Mouse (Mus musculus) midbrain, postnatal 0 days (tissue): ENCODE results near the gene Fos. TPM values are rescaled to one million over a fixed set of nuclear protein-coding genes. Genes with fewer than 3 reads are reported as not detected.

Experiments used
- ATAC-seq: fragments of 200-750 bp; cut with Nextera tagmentation; 2 replicates; pipeline ENCODE4 v1.8.0; 2017; ENCODE audit warnings: moderate number of reproducible peaks, mild to moderate bottlenecking, moderate TSS enrichment, moderate library complexity; ENCODE audit not compliant: low FRiP score
- DNase-seq: peaks from one replicate; pipeline ENCODE4 v3.0.0-alpha.2; 2015; ENCODE audit warnings: low spot score
- H3K27ac ChIP-seq: fragments of 300-500 bp; sonication (generic); 2 replicates; pipeline ENCODE4 v1.5.1; 2014; ENCODE audit warnings: low read depth, mild to moderate bottlenecking, low read length, mixed read lengths
- H3K27me3 ChIP-seq: fragments of 300-500 bp; sonication (generic); 2 replicates; pipeline ENCODE4 v1.6.1; 2014; ENCODE audit warnings: low read length, control low read depth, mixed read lengths; ENCODE audit not compliant: insufficient read depth
- H3K36me3 ChIP-seq: fragments of 300-500 bp; sonication (generic); 2 replicates; pipeline ENCODE4 v1.6.1; 2014; ENCODE audit warnings: low read length, control low read depth, mixed read lengths; ENCODE audit not compliant: insufficient read depth
- H3K4me1 ChIP-seq: fragments of 300-500 bp; sonication (generic); 2 replicates; pipeline ENCODE4 v1.6.1; 2014; ENCODE audit warnings: mild to moderate bottlenecking, control low read depth, antibody characterized with exemption, low read length, mixed read lengths; ENCODE audit not compliant: insufficient read depth
- H3K4me2 ChIP-seq: fragments of 300-500 bp; sonication (generic); 2 replicates; pipeline ENCODE4 v1.6.1; 2014; ENCODE audit warnings: low read depth, mild to moderate bottlenecking, low read length, mixed read lengths; ENCODE audit not compliant: poor library complexity, severe bottlenecking
- H3K4me3 ChIP-seq: fragments of 300-500 bp; sonication (generic); 2 replicates; pipeline ENCODE4 v1.5.1; 2014; ENCODE audit warnings: low read depth, mild to moderate bottlenecking, low read length, moderate library complexity
- H3K9ac ChIP-seq: fragments of 300-500 bp; sonication (generic); replicated peaks from 2 replicates; pipeline ENCODE4 v1.6.1; 2014; ENCODE audit warnings: mild to moderate bottlenecking, low read length, moderate library complexity, mixed read lengths; ENCODE audit not compliant: poor library complexity, severe bottlenecking
- H3K9me3 ChIP-seq: fragments of 300-500 bp; sonication (generic); 2 replicates; pipeline ENCODE4 v1.6.1; 2016; ENCODE audit warnings: low read length, control low read depth
- CTCF ChIP-seq: IDR thresholded peaks from 2 replicates; pipeline ENCODE4 v1.5.1; 2016; ENCODE audit warnings: antibody characterized with exemption, mild to moderate bottlenecking
- WGBS: fragments of 180-500 bp; shearing (Covaris S2); extraction: QIAGEN DNeasy Blood & Tissue Kit; methylation state at CpG from one replicate; pipeline ENCODE4 v1.1.7; 2014; 5-methylcytosine and 5-hydroxymethylcytosine counted together
- polyA plus RNA-seq: library from polyadenylated mRNA; unstranded; fragments of >200 nt; fragmentation: Nextera tagmentation; extraction: Ambion mirVana; gene quantifications from 2 replicates; pipeline ENCODE4 v1.2.1, GENCODE M21; 2015
- total RNA-seq: library from RNA; depleted of rRNA; stranded (reverse); fragments of >200 nt; gene quantifications from 2 replicates; pipeline ENCODE4 v1.2.3, GENCODE M21; 2014

The Fos gene
- total and polyA plus RNA-seq, 2 experiments from 2014 or later, result 10.0 to 14.6 TPM

DNA sequence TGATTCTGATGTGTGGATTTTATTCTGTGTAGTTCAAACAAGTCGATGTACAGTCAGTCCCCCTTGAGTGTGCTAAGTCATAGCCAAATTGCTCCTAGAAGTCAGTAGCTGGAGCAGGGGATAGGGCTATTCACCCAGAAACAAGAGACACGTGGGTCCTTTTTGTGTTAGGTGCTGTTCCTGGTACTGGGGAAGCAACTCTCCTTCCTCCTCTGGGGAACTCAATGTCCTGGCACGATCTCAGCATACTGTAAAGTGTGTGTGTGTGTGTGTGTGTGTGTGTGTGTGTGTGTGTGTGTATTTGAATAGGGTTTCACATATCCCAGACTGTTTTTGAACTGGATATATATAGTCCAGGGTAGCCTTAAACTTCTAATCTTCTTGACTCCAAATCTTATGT, 8.8 kb upstream of the Fos start:
- H3K4me2 ChIP-seq, result no peak overlapping the region
- 54% methylated on average over 3 of the region's 3 CpGs for WGBS
- H3K9ac ChIP-seq, result no peak overlapping the region
- no peaks in the 10 kb centered on the region for H3K36me3 ChIP-seq
- no peaks in the 10 kb centered on the region for H3K4me1 ChIP-seq
- no peak for TF ChIP-seq CTCF
- H3K9me3 ChIP-seq, result no peaks in the 10 kb centered on the region
- no peak overlapping the region for H3K4me3 ChIP-seq
- H3K27me3 ChIP-seq, result no peaks in the 10 kb centered on the region
- DNase-seq, result no peak
- no peak overlapping the region for H3K27ac ChIP-seq
- no peak for ATAC-seq

DNA sequence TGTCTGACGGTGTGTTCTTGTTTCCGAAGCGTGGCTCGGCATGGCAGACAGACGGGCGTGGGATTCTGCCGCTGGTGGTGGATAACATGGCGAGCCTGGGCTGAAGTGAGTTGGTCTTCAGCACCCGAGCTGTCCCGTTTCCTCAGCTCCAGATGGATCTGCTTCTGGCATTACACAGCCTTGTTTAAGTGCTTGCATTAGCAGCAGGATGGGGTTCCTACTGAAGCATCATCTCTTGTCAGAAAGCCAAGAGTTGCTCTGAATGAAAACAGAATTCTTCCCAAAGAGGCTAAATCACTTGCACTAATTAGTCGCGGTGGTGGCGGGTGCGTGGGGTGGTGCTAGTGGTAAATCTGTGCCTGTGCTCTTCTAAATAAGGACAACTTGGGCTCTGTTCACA, 5.8 kb upstream of the Fos start:
- H3K4me2 ChIP-seq, result no peak overlapping the region
- no peaks in the 10 kb centered on the region for H3K36me3 ChIP-seq
- 74% methylated on average over 14 of the region's 14 CpGs for WGBS
- TF ChIP-seq CTCF, result no peak
- ATAC-seq, result no peak
- H3K27ac ChIP-seq, result no peak overlapping the region
- no peak overlapping the region for H3K4me3 ChIP-seq
- H3K27me3 ChIP-seq, result no peaks in the 10 kb centered on the region
- DNase-seq, result peak; percentile 44
- H3K9me3 ChIP-seq, result no peaks in the 10 kb centered on the region
- no peak overlapping the region for H3K9ac ChIP-seq
- peaks cover 1% of the 10 kb centered on the region; the same call in 1 of the 2 replicates for H3K4me1 ChIP-seq

DNA sequence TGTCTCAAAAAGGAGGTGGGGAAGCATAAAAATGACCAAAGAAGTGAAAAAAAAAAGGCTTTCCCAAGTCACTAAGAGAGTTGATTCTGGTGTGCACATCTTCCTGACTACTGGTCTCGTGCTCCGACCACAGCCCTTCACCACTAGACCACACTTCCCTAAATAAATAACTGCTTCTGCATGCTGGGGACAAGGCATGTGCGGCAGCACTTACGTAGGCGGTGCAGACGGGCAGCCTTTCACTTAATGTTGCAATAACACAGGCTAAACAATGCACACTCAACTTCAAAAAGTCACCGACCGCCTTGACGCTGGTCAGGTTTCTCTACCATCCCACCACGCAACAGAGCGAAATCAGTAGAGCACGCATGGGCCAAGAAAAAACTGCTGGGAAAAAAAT, 5.0 kb upstream of the Fos start:
- Histone ChIP-seq H3K9me3 (no peaks in the 10 kb centered on the region), H3K27me3 (no peaks in the 10 kb centered on the region), H3K9ac (no peak overlapping the region), H3K4me2 (no peak overlapping the region), H3K27ac (no peak overlapping the region), H3K4me1 (peaks cover 4% of the 10 kb centered on the region; the same call in 1 of the 2 replicates), H3K4me3 (no peak overlapping the region), H3K36me3 (no peaks in the 10 kb centered on the region)
- no peak for DNase-seq
- no peak for ATAC-seq
- TF ChIP-seq CTCF, result no peak
- WGBS, result 86% methylated on average over 12 of the region's 12 CpGs

DNA sequence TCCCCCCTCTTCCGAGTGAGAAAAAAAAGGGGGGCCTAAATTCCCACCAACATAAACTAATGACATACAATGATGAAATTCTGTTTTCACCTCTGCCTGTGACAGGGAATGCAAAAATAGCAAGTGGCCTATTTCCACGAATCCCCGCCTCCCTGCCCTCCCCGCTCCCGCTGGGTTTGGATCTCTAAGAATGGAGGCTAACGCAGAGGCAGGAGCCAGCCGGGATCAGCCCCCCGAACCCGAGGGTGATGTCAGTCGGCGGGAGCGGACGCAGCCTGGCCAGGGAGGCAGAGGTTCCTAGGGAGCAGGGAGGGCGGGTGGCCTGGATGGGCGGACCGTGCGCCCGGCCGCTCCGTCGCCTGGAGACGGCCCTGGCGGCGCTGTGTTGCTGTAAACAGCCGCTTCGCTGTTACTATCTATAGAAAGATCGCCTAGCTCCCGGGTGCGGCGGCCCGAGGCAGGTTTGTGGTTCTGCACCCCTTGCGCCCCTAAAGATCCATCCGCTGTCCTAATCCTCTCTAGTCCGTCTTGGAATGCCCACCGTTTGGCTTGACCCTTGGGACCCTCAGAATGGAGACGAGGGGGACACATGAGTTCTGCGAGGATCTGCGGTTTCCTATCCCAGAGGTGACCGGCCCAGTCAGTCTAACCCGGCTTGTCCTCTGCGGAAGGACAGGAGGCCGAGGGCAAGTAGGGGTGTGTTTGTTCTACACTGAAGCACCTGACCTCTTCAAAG, 1.6 kb upstream of the Fos start:
- peak; percentile 14; the same call in 1 of the 2 replicates for TF ChIP-seq CTCF
- peak; percentile 80 for DNase-seq
- Histone ChIP-seq H3K4me3 (peak overlapping the region; percentile 55), H3K9ac (peak overlapping the region; percentile 70), H3K4me1 (peaks cover 9% of the 10 kb centered on the region), H3K4me2 (peak overlapping the region; percentile 100), H3K9me3 (no peaks in the 10 kb centered on the region), H3K36me3 (no peaks in the 10 kb centered on the region), H3K27ac (peak overlapping the region; percentile 72), H3K27me3 (peaks cover 15% of the 10 kb centered on the region)
- 0 out of 2 replicates have a peak, but pooled peaks have one; percentile 35 for ATAC-seq
- under 1% methylated on average over 42 of the region's 42 CpGs for WGBS

DNA sequence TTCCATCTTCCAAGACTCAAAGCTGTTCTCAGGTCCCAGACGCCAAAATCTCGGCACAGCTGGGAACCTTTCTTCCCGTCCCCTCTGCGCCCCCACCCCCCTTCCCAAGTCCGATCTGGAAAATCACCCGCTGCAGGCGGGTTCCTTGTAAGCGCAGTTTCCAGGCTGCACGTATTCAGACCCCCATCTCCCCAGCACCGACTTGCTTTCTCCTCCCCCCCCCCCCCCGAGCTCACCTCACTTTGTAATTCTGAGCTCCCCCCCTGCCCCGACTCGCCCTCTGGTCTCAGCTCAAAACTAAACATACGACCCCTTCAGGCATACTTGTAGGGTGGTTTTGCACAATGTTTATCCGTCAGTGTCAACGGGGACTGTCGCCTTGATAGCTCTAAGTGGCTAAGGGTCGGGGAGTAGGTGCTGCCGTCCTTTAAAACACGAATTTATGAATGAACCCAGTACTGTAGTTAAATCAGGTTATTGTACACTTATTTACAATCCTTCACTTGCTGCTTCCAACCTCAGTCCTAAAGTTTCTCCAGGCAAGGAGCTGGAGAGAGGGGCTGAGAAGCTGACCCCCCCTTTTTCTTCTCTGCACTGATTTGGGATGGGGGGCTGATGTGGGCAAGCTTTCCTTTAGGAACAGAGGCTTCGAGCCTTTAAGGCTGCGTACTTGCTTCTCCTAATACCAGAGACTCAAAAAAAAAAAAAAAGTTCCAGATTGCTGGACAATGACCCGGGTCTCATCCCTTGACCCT, 857 bp upstream of the Fos start:
- peak overlapping the region; percentile 100 for H3K4me2 ChIP-seq
- ATAC-seq (peak; percentile 8; the same call in 1 of the 2 replicates), DNase-seq (no peak)
- H3K4me1 ChIP-seq, result peaks cover 9% of the 10 kb centered on the region
- H3K4me3 ChIP-seq, result peak overlapping the region; percentile 55
- no peaks in the 10 kb centered on the region for H3K9me3 ChIP-seq
- H3K27ac ChIP-seq, result peak overlapping the region; percentile 72
- no peaks in the 10 kb centered on the region for H3K36me3 ChIP-seq
- peak overlapping the region; percentile 70 for H3K9ac ChIP-seq
- 1% methylated on average over 23 of the region's 23 CpGs for WGBS
- H3K27me3 ChIP-seq, result peaks cover 15% of the 10 kb centered on the region
- TF ChIP-seq CTCF, result peak; percentile 35
